Mouse (Mus musculus) hindbrain, embryonic 14.5 days (tissue): ENCODE measurements at regions not wholly inside any gene's neighbourhood (a gene's known extent, or its start where the extent isn't known, plus 50 kb on each side); places are given as distances from the start of the nearest gene placed in this dataset.

ENCODE experiments used
- ATAC-seq: fragments of 200-750 bp; cut with Nextera tagmentation; 2 replicates; pipeline ENCODE4 v1.8.0; 2017; ENCODE audit warnings: moderate number of reproducible peaks, mild to moderate bottlenecking, moderate TSS enrichment, moderate library complexity; ENCODE audit not compliant: low FRiP score
- DNase-seq: peaks from one replicate; pipeline ENCODE4 v3.0.0-alpha.2; 2015; ENCODE audit warnings: low spot score
- H3K27ac ChIP-seq: fragments of 300-500 bp; sonication (generic); 2 replicates; pipeline ENCODE4 v1.5.1; 2014; ENCODE audit warnings: mild to moderate bottlenecking, moderate library complexity
- H3K27me3 ChIP-seq: fragments of 300-500 bp; sonication (generic); 2 replicates; pipeline ENCODE4 v1.6.1; 2014; ENCODE audit warnings: mild to moderate bottlenecking, low read length, mixed read lengths; ENCODE audit not compliant: control insufficient read depth, insufficient read depth
- H3K36me3 ChIP-seq: fragments of 300-500 bp; sonication (generic); replicated peaks from 2 replicates; pipeline ENCODE4 v1.6.1; 2014; ENCODE audit not compliant: control insufficient read depth, insufficient read depth
- H3K4me1 ChIP-seq: fragments of 300-500 bp; sonication (generic); replicated peaks from 2 replicates; pipeline ENCODE4 v1.6.1; 2014; ENCODE audit warnings: antibody characterized with exemption, low read length, mixed read lengths; ENCODE audit not compliant: control insufficient read depth, insufficient read depth
- H3K4me2 ChIP-seq: fragments of 300-500 bp; sonication (generic); replicated peaks from 2 replicates; pipeline ENCODE4 v1.6.1; 2014; ENCODE audit warnings: mild to moderate bottlenecking, moderate library complexity
- H3K4me3 ChIP-seq: fragments of 300-500 bp; sonication (generic); replicated peaks from 2 replicates; pipeline ENCODE4 v1.5.1; 2014; ENCODE audit warnings: mild to moderate bottlenecking, low read length
- H3K9ac ChIP-seq: fragments of 300-500 bp; sonication (generic); 2 replicates; pipeline ENCODE4 v1.6.1; 2014
- H3K9me3 ChIP-seq: fragments of 300-500 bp; sonication (generic); 2 replicates; pipeline ENCODE4 v1.6.1; 2016; ENCODE audit warnings: low read length; ENCODE audit not compliant: control insufficient read depth
- WGBS: fragments of 180-500 bp; shearing (Covaris S2); extraction: QIAGEN DNeasy Blood & Tissue Kit; methylation state at CpG from one replicate; pipeline ENCODE4 v1.1.7; 2014; 5-methylcytosine and 5-hydroxymethylcytosine counted together

DNA sequence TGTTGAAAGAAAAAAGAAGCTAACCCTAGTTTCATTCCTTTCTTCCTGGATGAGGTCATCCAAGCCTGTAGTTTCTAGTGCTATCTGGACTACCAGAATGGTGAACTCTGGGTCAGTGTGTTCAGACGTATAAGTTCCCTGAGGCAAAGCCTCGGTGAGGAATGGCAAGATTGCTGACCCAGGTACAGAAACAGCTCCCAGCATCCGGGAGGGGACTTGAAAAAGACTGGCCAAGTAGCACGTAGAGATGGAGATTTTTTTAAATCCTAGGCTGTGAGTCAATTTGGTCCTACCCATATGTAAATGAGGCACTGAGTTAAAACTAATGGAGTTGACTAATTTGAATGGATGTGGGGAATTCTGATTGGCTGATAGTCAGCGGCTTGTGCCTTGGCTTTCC lies 55.0 kb upstream of the Gm11084 start:
- no peak overlapping the region for H3K9ac ChIP-seq
- H3K4me2 ChIP-seq: no peak overlapping the region
- DNase-seq (no peak), ATAC-seq (no peak)
- no peaks in the 10 kb centered on the region for H3K9me3 ChIP-seq
- no peaks in the 10 kb centered on the region for H3K27me3 ChIP-seq
- 35% methylated on average over 5 of the region's 5 CpGs for WGBS
- H3K4me3 ChIP-seq: no peak overlapping the region
- peaks cover 5% of the 10 kb centered on the region; the same call in 1 of the 2 replicates for H3K4me1 ChIP-seq
- H3K36me3 ChIP-seq: no peaks in the 10 kb centered on the region
- no peak overlapping the region for H3K27ac ChIP-seq

DNA sequence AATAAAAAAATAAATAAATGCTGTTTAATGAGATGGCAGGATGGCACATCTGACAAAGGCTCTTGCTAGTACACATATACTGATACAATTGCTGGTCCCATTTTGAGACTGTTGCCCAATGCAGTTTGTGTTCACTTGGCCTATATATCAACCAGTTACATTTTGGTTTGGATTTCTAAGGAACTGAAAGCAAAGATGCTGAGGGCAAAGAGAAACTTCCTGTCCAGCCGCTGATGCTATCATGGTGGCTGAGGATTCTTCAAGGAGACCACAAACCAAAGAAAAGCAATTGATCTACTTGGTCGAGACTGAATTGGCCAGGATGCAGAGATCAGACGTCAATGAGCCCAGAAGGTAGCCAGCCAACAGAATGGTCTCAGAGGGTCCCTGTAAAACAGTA lies 53.5 kb upstream of the Gm11084 start:
- Histone ChIP-seq H3K36me3 (no peaks in the 10 kb centered on the region), H3K4me1 (peaks cover 5% of the 10 kb centered on the region; the same call in 1 of the 2 replicates), H3K27me3 (no peaks in the 10 kb centered on the region), H3K9ac (no peak overlapping the region), H3K27ac (no peak overlapping the region), H3K4me3 (no peak overlapping the region), H3K4me2 (no peak overlapping the region), H3K9me3 (no peaks in the 10 kb centered on the region)
- 78% methylated on average over 3 of the region's 3 CpGs for WGBS
- no peak for DNase-seq
- ATAC-seq: no peak

DNA sequence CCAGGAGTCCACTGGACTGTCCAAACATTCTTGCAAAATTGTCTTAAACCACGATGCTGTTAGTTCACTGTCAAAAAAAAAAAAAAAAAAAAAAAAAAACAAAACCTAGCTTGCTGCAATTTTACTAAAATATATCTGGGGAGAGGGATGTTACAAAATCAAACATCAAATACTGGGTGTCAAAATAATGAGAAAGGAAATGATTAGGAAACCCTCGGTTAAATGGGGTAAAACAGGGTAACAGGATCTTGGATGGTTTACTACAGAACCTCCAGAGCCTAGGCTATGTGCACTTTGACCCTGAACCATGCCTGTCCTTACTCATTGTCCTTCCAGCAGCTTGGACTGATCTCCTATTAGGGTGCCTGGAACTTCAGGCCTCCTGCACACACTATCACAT lies 52.8 kb upstream of the Gm11084 start:
- H3K36me3 ChIP-seq: no peaks in the 10 kb centered on the region
- no peak for ATAC-seq
- H3K27me3 ChIP-seq: no peaks in the 10 kb centered on the region
- no peak for DNase-seq
- H3K27ac ChIP-seq: no peak overlapping the region
- no peak overlapping the region for H3K4me3 ChIP-seq
- no peaks in the 10 kb centered on the region for H3K9me3 ChIP-seq
- 80% methylated on average over 2 of the region's 2 CpGs for WGBS
- H3K4me1 ChIP-seq: peaks cover 5% of the 10 kb centered on the region; the same call in 1 of the 2 replicates
- no peak overlapping the region for H3K4me2 ChIP-seq
- H3K9ac ChIP-seq: no peak overlapping the region

DNA sequence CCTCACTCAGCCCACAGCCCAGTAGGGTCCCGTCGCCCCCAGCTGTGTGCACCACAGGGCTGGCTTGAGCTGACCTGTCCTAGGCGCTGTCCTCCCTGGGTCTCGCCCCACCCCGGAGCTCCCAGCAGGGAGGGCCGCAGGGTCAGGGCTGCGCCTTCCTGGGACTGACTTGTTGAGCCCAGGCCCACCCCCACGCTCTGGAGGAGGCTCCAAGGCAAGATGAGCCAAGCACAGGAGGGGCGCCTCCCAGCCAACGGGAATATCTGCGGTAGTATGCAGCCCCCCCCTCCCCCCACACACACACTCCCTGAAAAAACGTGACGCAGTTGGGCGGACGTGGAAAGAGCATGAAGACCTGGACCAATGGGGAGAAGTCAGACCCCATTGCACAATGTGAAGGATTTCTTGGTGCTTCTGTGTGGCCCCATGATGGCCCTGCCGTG lies 51.8 kb upstream of the Gm11084 start:
- Histone ChIP-seq H3K27me3 (no peaks in the 10 kb centered on the region), H3K4me3 (peak overlapping the region; percentile 17), H3K36me3 (no peaks in the 10 kb centered on the region), H3K27ac (no peak overlapping the region), H3K4me1 (peaks cover 5% of the 10 kb centered on the region; the same call in 1 of the 2 replicates), H3K9ac (no peak overlapping the region), H3K4me2 (peak overlapping the region; percentile 51), H3K9me3 (no peaks in the 10 kb centered on the region)
- no peak for DNase-seq
- ATAC-seq: peak; percentile 37; the same call in 1 of the 2 replicates
- WGBS: 15% methylated on average over 16 of the region's 16 CpGs

DNA sequence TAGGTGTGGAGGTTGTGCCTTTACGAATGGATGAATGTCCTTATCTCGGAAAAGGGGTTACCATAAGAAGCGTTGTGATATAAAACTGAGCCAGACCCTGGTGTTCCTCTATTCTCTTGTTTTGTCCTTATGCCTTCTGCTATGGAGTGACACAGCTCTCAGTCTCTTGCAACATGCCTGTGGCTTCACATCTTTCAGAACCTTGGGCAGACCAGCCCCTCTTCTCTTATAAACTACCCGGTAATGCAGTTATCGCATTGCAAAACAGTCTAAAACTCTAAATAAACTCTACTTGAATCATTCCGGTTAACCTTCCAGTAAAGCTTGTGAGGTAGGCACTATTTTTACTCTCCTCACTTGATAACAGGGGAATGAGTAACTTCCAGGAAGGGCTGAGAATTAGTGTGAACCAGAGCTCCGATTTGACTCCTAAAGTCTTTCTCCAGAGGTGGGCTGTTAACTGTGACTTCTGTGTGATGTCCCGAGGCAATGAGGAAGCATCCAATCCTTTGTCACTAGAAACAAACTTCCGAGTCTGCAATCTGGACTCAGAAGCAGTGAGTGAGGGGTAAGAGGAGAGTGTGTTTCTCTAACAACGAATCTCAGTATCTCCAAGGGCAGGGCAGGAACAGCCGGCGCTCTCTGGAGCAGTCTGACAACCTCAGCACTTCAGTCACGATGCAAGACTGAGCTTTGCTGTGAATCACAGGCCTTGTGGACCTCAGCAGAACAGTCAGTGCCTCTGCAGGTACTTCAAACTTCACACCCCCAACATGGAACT lies 50.9 kb upstream of the Gm11084 start:
- Histone ChIP-seq H3K4me3 (no peak overlapping the region), H3K27ac (no peak overlapping the region), H3K9ac (no peak overlapping the region), H3K9me3 (no peaks in the 10 kb centered on the region), H3K4me2 (peak overlapping the region; percentile 51; the same call in 1 of the 2 replicates), H3K27me3 (no peaks in the 10 kb centered on the region), H3K36me3 (no peaks in the 10 kb centered on the region), H3K4me1 (peaks cover 5% of the 10 kb centered on the region; the same call in 1 of the 2 replicates)
- ATAC-seq: no peak
- DNase-seq: no peak
- 67% methylated on average over 13 of the region's 13 CpGs for WGBS
